Mouse (Mus musculus): ENCODE measurements around the gene Crtc3. TPM values are rescaled to one million over a fixed set of nuclear protein-coding genes. Genes with fewer than 3 reads are reported as not detected.

Gene Crtc3
- total RNA-seq, 2 experiments from 2014 or later, result 21.4 to 25.9 TPM

DNA sequence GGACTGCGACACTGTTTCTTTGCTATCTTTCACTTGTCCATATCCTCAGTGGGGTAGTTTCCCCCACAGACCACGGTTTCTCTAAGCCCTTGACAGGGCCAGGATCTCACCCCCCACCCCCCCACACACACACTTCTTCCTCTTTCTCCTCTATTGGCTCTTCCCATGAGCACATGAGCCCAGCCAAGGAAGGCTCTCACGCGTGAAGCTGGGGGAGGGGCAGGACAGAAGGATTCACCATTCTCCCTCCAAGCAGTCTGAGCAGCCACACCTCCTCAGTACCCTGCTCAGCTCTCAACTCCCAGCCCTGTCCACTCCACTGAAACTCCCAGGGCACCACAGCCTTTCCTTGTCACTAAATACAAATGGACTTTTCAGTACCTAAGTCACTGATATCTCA is 47.2 kb downstream of the Crtc3 start:
- no peak for DNase-seq (ENCODE audit: low spot score in 2 of 2)

DNA sequence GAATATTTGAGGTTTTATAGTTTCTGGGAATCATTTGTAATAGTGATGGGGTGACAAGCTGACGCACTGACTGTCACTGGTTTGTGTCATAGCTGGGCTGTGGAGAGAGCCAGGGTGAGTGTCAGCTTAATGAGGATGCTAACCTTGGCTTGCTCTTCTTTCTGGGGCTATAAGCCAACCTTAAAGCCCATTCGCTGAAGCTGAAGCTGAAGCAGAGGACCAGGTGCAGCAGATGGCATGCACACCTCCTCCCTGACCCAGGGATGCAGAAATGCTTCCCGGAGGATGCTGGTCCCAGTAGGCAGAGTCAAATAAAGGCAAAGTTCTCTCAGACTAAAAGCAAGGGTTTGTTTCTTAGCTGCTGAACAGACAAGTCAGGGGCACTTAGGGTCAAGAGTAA is 48.7 kb downstream of the Crtc3 start:
- no peak for DNase-seq (ENCODE audit: low spot score in 2 of 2)

DNA sequence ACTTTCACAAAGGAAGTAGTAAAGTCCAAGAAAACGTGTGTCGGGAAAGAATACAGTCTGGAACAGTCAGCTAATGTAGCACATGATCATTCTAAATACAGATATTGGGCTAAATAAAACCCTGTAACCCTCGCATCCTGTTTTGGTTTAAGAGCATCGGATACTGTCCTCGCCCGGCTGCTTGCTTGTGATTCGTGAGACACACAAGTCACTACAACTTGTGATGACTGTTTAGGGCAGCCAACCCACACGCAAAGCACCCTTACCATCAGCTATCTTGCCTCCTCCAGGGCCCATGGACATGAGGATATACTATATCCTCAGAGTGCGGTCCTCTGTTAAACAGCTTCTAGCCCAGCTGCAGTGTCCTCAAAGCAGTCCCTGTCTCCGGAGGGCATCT is 50.2 kb downstream of the Crtc3 start:
- DNase-seq (ENCODE audit: low spot score in 2 of 2), result no peak

DNA sequence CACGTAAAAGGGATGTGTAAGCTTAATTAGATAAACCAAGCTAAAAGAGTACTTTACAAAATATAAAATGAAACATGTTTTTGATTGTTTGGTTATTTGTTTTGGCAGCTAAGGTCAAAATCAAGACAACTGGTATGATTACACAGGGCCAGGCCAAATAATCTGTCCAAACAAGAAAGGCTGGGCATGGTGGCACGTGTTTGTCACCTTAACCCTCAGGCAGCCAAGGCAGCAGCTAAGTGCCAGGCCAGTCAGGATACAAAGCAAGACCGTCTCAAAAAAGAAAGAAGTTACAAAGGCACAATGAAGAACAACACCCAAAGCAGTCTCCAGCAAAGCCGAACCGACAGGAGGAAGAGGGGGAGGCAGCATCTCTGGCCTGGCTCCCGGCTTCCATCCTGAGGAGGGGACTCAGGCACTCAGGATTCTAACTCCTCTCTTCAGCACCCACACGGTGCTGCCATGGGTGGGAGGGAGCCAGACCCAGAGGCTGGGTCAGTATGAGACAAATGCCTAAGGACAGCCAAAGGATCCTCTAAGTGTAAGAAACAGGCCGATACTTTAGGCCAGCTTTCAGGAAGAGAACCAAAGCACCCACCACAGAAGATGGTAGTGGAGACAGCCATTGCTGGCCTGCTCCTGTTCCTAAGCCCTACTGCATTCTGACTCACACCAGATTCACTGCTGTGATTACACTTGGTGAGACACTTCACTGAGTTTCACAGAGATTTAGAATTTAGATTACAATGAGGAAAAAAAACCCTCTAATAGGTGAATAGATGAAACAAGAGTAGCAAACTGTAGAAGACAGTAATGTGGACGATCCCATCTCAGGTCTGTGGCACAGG is 51.5 kb downstream of the Crtc3 start:
- DNase-seq (ENCODE audit: low spot score in 2 of 2), result no peak

DNA sequence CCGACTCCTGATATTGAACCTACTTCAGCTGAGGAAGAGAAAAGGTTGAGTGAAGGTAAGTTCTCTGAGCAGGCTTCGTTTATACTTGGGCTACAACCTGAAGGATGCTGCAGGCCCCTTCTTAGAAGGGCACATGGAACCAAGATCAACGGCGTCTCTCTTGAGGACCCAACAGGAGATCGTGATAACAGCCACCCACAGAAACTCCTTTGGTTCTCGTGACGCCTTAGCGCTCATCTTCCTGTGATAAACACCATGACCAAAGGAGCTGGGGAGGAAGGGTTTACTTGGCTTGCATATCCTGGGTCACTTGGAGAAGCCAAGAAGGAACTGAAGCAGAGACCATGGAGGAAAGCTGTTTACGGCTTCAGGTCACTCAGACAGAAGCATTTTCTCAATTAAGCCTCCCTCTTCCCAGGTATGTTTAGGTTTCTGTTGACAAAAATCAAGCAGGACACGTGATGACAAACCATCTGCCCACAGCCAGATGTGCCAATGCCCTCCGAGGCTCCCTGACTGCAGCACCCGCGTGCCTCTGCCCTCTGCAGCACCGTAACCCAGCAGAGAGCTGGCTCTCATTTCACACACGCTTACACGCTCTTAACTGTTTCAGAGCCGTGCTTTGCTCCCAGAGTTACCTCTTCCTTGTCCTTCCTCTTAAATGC is 52.3 kb downstream of the Crtc3 start:
- no peak for DNase-seq (ENCODE audit: low spot score in 2 of 2)

DNA sequence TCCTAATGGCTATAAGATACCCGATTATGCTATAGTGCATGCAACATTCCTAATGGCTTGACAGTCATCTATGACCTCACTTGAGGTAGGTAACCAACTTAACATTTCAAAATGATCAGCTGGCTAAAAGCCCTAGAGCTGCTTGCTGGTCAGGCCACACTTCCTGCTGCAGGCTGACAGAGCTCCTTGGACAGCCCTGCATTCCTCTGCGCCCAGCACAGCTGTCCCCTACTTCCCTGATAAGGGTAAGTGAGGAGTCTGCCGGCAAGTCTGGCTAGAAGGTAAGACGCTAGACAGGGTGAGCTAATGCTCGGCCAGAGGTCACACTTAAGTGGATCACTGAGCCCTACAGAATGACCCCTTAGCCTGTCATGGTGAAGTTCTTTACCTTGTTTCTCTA is 52.8 kb downstream of the Crtc3 start:
- DNase-seq (ENCODE audit: low spot score in 2 of 2), result no peak

DNA sequence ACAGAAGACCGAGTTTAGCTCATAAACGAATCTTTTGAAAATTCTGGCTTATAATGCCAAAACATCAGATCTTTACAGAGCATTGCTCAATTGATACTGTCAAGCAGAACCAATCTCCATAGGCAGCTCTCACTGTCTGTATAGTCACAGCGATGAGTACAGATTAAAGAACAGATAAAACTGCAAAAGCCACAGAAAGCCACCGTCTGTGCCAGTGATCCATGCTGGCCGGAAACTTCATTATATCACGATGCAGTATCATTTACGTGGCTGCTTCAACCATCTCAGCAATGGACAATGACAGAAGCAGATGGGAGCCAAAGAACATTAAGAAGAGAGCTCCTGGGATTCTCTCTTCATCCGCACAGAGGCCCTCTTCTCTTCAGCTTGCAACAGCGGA is 53.9 kb downstream of the Crtc3 start:
- DNase-seq (ENCODE audit: low spot score in 2 of 2), result no peak

DNA sequence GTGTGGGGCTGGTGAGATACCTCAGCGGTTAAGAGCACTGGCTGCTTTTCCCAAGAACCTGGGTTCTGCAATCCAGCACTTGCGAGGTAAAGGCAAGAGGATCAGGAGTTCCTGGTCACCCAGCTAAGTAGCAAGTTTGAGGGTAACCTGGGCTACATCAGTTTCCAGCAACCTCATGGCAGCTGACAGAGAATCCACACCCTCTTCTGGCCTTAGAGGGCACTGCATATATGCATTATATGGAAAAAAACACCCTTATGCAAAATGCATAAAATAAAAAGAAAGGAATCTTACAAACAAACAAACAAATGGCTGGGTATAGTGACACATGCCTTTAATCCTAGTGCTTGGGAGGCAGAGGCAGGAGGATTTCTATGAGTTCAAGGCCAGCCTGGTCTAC is 55.0 kb downstream of the Crtc3 start:
- no peak for DNase-seq (ENCODE audit: low spot score in 2 of 2)

DNA sequence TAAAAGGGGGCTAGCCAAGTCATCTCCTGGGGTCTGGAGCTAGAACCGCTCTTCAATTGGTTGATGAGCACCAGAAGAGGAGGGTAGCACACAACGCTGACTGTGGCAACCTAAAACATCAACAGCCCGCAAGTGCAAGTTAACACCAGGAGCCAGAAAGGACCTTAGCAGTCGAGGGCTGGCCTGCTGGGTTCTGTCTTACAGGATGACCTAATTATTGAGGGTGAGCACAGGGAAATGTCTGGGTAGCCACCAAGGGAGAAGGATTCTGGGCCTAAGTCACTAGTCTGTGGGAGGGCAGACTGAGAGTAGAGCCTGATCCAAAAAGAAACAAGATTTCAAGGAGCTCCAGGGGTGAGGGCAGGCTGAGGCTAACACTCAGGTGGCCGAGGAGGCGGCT is 56.7 kb downstream of the Crtc3 start:
- no peak for DNase-seq (ENCODE audit: low spot score in 2 of 2)

DNA sequence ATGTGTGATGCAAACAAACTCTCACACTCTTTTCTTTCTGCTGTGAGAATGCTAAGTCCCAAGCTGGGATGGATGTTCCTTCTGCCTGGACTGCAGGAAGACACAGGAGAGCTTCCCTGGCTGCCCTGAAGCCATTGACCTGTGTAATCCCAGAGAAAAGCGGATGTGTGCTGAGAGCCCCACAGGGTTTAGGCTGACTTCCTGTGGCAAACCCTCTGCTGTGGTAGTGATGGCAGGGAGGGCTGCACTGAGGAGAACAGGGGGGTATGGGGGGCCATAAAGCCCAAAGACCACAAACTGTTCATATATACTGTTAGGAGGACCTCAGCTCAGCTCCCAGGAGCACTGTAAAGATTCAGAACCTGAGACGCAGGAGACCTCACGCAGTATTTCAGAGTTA is 57.3 kb downstream of the Crtc3 start:
- DNase-seq (ENCODE audit: low spot score in 2 of 2), result no peak

DNA sequence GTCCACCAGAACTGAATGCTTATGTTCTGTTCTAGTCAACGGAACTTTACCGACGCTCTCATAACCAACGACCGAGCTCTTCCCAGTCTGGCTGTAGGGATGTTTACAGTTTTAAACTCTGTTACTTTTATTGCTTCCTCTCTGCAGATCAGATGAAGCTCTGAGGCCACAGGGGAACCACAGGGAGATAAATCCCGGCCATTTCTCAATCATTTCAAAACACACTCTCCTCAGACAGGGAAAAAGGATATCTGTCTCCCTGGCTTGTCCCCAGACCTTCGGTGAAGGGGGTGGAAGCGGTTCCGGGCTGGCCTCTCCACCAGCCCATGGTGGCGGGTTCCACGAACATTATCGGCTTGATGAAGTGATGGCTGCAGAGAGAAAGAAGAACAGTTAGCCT is 59.3 kb downstream of the Crtc3 start:
- DNase-seq (ENCODE audit: low spot score in 2 of 2), result no peak

DNA sequence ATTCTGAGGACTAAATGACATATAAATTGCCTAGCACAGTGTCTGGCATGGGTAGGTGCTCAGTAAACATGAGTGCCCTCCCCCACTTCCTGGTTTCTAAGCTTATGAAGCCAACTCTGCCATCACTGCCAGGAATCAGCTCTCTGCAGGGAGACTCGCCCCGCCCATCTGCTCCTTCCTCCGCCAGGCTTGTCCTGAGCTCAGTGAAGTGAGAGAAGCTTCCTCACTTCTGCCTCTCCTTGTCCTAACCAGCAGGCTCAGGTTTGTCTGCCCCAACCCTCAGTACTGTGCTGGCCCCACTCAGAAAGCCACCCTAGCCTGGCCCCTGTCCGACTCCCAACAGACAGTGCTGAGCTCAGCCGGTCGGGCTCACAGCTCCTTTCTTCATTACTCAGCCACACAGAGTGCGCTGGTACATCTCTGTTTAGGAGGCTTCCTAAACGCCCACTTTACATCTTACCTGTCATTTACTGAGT is 59.9 kb downstream of the Crtc3 start:
- peak; percentile 55 to 66 for DNase-seq (ENCODE audit: low spot score in 2 of 2)

DNA sequence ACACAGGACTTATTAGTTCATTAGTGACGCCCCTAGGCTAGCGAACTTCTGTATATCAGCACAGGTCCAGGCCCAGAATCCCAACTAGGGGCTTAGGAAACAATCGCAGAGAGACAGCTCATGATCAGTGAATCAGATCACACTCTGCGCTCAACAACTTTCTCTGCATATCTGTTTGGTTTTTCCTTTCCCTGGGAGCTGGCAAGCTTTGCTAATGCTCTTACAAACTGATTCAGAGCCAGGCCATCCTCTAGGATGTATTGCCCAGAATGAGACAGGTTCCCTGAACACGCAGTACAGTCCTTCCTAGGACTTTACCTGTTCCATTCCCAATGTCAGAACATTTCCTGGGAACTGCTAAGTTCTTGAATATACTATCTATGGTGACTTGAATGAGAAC is 61.7 kb downstream of the Crtc3 start:
- no peak for DNase-seq (ENCODE audit: low spot score in 2 of 2)

DNA sequence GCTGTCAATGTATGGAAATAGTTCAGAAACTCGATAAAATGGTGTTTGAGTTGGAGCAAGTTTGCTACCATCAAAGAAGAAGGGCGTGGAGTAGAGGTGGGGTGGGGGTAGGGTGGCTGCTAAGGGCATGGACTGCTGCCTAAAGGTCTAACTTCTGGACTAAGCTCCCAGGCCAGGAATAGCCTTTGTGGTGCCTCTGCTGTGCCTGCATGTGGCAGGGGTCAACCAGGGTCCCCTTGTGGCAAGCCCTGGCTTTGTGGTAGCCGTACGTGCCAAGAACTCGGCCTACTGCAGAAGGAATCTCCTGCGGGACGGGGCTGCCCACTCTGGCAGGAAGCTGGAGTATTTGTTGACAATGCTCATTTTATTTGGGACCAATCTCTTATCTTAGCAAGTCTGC is 62.8 kb downstream of the Crtc3 start:
- no peak for DNase-seq (ENCODE audit: low spot score in 2 of 2)

DNA sequence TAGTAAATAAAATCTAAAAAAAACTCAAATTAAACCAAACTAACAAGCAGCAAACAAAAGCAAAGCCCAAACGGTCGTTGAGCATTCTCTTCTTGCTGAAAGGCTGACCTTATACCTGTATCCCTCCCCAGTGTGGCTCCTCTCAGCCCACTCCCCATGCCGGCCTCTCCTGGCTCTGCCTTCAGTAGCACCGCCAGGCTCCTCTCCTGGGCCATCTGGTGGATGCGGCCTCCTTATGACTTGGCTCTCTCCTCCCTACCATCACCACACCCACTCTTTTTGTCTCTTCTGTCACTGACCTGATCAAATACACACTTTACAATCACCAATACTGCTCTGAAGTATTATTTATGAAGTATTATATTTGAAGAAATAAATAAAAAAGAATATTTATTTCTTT is 65.4 kb downstream of the Crtc3 start:
- DNase-seq (ENCODE audit: low spot score in 2 of 2), result no peak

DNA sequence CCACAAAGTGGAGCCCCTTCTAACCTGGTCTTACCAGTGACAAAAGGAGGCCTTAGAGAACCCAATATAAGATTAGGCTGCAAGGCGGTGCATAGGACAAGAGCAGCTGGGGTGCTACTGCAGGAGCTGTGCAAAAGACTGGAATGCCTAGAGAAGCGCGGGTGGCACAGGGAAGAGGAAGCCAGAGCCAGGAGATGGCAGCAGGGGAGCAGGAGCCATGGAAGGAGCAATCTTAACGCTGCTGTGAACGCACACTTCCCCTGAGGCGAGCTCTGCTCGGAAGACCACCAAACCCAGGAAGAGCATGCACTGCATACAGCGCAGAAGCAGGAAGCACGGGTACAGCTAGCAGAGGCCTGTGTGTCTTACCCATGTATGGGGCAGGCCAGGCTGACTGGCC is 72.6 kb downstream of the Crtc3 start:
- DNase-seq (ENCODE audit: low spot score in 2 of 2), result no peak

DNA sequence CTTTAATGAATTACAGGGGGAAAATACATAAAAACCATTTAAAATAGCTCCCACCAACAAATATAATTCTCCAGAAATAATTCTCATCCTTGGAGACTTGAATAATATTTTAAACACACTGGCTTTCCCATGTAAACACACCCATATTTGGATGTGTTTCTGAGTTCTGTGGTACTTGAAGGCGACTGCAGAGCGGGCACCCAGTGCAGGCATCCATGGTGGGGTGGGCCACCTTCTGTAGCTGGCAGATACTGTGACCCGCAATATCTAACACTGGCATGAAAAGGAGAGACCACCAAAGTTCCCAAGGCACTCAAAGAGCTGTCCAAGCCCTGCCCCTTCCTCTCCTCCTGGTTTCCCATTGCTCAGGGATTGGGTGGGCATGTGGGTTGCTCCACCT is 74.6 kb downstream of the Crtc3 start:
- DNase-seq (ENCODE audit: low spot score in 2 of 2), result no peak

DNA sequence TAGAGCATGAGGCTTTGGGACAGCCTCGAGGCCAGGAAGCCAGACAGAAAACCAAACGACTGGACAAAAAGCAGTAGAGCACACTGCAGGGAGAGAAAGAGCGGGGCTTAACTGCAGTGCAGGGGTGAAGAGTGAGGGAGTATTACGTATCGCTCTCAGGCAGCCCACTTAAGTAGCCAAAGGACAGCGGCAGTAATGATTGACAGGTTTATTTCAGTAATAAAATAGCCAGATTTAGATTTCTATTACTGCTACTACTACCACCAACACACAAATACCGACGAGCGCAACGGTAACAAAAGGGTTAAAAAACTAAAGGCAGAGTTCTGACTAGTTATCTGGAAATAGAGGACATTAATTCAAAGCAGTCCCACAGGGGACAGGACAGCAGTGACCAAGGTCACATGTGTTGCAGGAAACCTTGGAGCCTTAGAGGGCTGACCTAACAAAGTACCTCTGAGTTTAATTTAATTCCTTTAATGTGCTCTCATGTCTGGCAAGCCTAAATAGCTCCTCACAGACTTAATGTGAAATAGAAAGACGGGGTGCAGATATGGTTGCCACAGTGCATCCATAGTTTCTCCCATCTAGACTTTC is 76.4 kb downstream of the Crtc3 start:
- DNase-seq (ENCODE audit: low spot score in 2 of 2), result no peak

DNA sequence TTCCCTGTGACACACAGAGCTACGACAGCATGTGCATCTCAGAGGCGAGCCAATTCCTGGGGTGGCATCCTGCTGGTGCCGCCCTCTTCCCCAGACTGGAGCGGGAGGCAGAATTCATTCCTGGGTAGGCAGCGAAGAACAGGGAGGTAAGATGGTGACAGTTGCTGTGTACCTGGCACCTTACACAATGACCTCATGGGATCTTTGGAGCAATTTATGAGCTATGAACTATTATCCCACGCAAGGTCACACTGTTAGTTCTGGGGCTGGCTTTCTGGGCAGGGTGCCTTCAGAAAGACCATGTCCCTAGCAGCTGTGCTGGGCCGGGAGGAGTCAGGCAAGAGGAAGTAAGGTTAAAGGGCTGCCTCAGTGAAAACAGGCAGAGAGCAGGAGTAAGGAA is 77.0 kb downstream of the Crtc3 start:
- DNase-seq (ENCODE audit: low spot score in 2 of 2), result no peak

DNA sequence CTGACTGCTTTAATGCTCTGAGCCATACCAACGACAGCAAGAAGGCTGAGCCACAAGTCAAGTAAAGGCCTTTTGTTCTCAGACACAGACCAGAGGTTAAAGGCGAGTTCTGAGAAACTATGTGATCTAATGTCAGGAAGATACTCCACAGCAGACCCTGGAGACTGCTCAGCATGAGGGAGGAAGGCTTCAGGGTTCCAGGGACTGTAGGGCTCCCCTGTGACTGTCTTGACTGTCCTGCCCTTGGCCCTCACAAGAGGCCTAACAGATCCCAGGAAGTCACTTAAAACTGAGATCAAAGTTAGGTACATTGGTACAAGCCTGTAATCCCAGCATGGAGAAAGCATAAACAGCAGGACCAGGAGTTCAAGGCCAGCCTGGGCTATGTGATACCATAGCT is 81.2 kb downstream of the Crtc3 start:
- no peak for DNase-seq (ENCODE audit: low spot score in 2 of 2)

DNA sequence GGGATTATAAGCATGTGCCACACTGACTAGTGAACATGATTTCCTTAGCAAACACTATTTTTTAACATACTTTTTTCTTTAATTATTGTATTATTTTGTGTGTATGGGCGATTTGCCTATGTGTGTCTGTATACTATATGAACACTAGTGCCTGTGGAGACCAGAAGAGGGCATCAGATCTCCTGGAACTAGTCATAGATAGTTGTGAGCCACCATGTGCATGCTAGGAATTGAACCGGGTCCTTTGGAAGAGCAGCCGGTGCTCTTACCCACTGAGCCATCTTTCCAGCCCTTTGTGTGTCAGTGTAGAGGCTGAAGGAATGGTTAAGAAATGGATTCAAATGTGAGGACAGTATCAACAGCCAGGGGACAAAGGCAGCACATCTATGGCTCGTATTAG is 82.2 kb downstream of the Crtc3 start:
- DNase-seq (ENCODE audit: low spot score in 2 of 2), result no peak

DNA sequence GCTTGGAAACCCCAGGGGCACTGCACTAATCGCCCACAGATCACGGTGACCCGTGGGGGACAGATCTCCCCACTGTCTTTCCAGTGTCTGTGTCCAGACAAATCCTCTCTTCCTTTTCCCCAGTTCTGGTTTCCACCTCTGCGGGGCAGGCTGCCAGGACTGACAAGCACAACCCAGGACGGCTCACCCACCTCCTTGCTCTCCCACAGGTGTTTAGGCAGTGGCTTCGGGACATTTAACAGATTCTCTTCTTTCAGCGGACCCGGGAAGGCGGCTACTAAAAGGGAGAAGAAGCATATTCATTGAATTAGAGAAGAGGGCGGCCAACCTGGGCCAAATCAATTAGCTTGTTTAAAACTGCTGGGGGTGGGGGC is 83.1 kb downstream of the Crtc3 start:
- DNase-seq (ENCODE audit: low spot score in 2 of 2), result no peak

All from layer of hippocampus, postnatal 10 days (tissue).